ENCODE assay signal across 8 mouse cellular contexts in genomic region chr5:88674703-88675442, GRCm38 (mm10). TPM values are rescaled to one million over a fixed set of nuclear protein-coding genes. Genes with fewer than 3 reads are reported as not detected.
DNase-seq lines count a peak whose midpoint lies in the region; ATAC-seq lines count a peak whose summit lies in the region.

No protein-coding gene starts in this region.

- H3K4me2 ChIP-seq in embryonic facial prominence, embryonic 11.5 days (ENCODE audit: low read depth, low read length), result peak overlapping the region; percentile 87
- peak overlapping the region; percentile 84 for H3K4me2 ChIP-seq in heart, embryonic 15.5 days

- peak; percentile 27 for DNase-seq in embryo, embryonic 10 days (ENCODE audit: low spot score)
- no peak for DNase-seq in embryo, embryonic 10.5 days (ENCODE audit: low spot score)
- peak; percentile 22 for DNase-seq in R1 (ENCODE audit: low read depth, low spot score)
- DNase-seq in embryonic facial prominence, embryonic 11.5 days (ENCODE audit: low spot score), result peak; percentile 40
- peak; percentile 70 for DNase-seq in kidney, postnatal 10 days
- DNase-seq in lung, postnatal 14 days, result peak; percentile 17
- DNase-seq in spleen, postnatal 4 days (ENCODE audit: low spot score in 2 of 2), result peak; percentile 17 to 74

- no peaks in the 10 kb centered on the region for H3K9me3 ChIP-seq in embryonic facial prominence, embryonic 11.5 days (replicated peaks; ENCODE audit: control insufficient read depth, low read length)
- H3K9me3 ChIP-seq in heart, embryonic 15.5 days (replicated peaks), result no peaks in the 10 kb centered on the region

- no peaks in the 10 kb centered on the region for H3K27me3 ChIP-seq in embryonic facial prominence, embryonic 11.5 days (ENCODE audit: control insufficient read depth, insufficient read depth, low read length)
- no peaks in the 10 kb centered on the region for H3K27me3 ChIP-seq in heart, embryonic 15.5 days

- no peak; the same call in 1 of the 2 replicates for ATAC-seq in embryonic facial prominence, embryonic 11.5 days (replicated peaks; ENCODE audit: insufficient number of reproducible peaks, low FRiP score, low TSS enrichment, low read depth)
- ATAC-seq in heart, embryonic 15.5 days (replicated peaks; ENCODE audit: insufficient number of reproducible peaks, insufficient read depth, low FRiP score, low read depth), result peak; percentile 29

- H3K4me1 ChIP-seq in embryonic facial prominence, embryonic 11.5 days (ENCODE audit: control insufficient read depth, insufficient read depth, low read length), result no peaks in the 10 kb centered on the region
- peaks cover 9% of the 10 kb centered on the region for H3K4me1 ChIP-seq in heart, embryonic 15.5 days (replicated peaks)

- peak overlapping the region; percentile 99 for H3K9ac ChIP-seq in embryonic facial prominence, embryonic 11.5 days (replicated peaks; ENCODE audit: low read length)
- peak overlapping the region; percentile 99 for H3K9ac ChIP-seq in heart, embryonic 15.5 days

- peak overlapping the region; percentile 94 for H3K27ac ChIP-seq in embryonic facial prominence, embryonic 11.5 days (replicated peaks; ENCODE audit: low read depth, low read length)
- H3K27ac ChIP-seq in heart, embryonic 15.5 days, result peak overlapping the region; percentile 98

- under 1% methylated on average over 45 of the region's 47 CpGs for WGBS in embryonic facial prominence, embryonic 11.5 days
- under 1% methylated on average over 37 of the region's 47 CpGs for WGBS in heart, embryonic 15.5 days

- H3K4me3 ChIP-seq in embryonic facial prominence, embryonic 11.5 days (ENCODE audit: low read depth, low read length), result peak overlapping the region; percentile 96
- H3K4me3 ChIP-seq in heart, embryonic 15.5 days, result peak overlapping the region; percentile 99

- no peaks in the 10 kb centered on the region; the same call in 1 of the 2 replicates for H3K36me3 ChIP-seq in embryonic facial prominence, embryonic 11.5 days (replicated peaks; ENCODE audit: control insufficient read depth, insufficient read depth, low read depth, low read length)
- peaks cover 17% of the 10 kb centered on the region for H3K36me3 ChIP-seq in heart, embryonic 15.5 days

RNA-seq across cellular contexts. Expression of gene Grsf1, which starts 1.1 kb away (rescaled TPM):
- polyA plus RNA-seq in embryonic facial prominence, embryonic 11.5 days (2014; fragmentation: Nextera tagmentation; extraction: Ambion mirVana), result 82.0 and 91.0 TPM in 2 replicates
- polyA plus RNA-seq in heart, embryonic 15.5 days (2015; fragmentation: Nextera tagmentation; extraction: Ambion mirVana), result 67.4 and 71.0 TPM in 2 replicates

RNA-seq across cellular contexts. Expression of gene Mob1b, which starts 45.8 kb away (rescaled TPM):
- polyA plus RNA-seq in embryonic facial prominence, embryonic 11.5 days (2014; fragmentation: Nextera tagmentation; extraction: Ambion mirVana), result 13.7 and 15.6 TPM in 2 replicates
- polyA plus RNA-seq in heart, embryonic 15.5 days (2015; fragmentation: Nextera tagmentation; extraction: Ambion mirVana), result 15.5 and 15.7 TPM in 2 replicates
